Mouse (Mus musculus) activated CD4-positive, CD25-positive, alpha-beta regulatory T cell, adult 4 months (primary cell): ENCODE measurements around the gene Arrdc2. TPM values are rescaled to one million over a fixed set of nuclear protein-coding genes. Genes with fewer than 3 reads are reported as not detected.

Source experiments
- ATAC-seq: one replicate; pipeline ENCODE4 v1.8.0; 2017
- polyA plus RNA-seq, 2 experiments: library from polyadenylated mRNA; unstranded; fragments of 100-300 nt; shearing (Covaris generic); gene quantifications; one replicate each; pipeline ENCODE4 v1.2.1; 2017

The Arrdc2 gene
- polyA plus RNA-seq, 2 experiments from 2014 or later = 3.0 to 6.7 TPM

DNA sequence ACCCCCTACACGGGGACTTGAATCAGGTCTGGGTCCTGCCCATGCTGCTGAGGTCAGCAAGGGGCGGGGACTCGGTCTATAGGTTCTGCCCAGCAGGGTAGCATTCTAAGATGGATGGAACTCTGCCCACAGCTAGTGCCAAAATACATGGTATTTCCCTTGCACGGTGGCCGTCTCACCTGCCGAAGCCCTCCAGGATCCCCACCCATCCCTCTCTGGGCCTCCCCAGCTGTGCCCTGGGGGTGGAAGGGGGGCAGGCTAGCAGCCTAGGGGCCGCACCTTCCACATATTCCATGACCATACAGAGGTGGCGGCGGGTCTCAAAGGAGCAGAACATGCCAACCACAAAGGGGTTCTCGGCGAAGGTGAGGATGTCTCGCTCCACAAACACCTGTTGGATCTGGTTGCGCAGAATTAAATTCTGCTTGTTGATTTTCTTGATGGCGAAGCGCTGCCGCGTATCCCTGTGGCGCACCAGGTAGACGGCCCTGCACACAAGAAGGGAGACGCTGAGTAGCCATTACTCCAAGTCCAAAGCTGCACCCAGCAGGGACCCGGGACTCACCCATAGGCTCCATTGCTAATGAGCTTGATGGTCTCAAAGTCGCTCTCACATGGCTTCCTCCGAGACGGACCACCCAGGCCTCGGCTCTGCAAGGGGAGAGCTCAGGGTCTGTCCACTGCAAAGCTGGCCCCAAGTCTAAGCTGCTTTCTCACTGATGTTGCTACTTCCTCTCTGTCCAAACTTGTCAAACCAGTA lies 53.0 kb downstream of the Arrdc2 start:
- no peak for ATAC-seq

Other genes starting within 250 kb of the Arrdc2 start
- gene Isyna1, start 245.3 kb downstream of the Arrdc2 start, polyA plus RNA-seq = 10 to 100 TPM; 19.3 to 44.6 TPM
- gene Ssbp4, start 230.8 kb downstream of the Arrdc2 start, polyA plus RNA-seq = 10 to 100 TPM; 15.8 to 17.7 TPM
- gene Lrrc25, start 223.6 kb downstream of the Arrdc2 start, polyA plus RNA-seq = 1 to 10 TPM in 1 of 2 experiments, under 1 TPM in 1; 0.54 to 1.0 TPM
- not detected for gene Gdf15, start 207.3 kb downstream of the Arrdc2 start, polyA plus RNA-seq
- gene Pgpep1, start 179.3 kb downstream of the Arrdc2 start, polyA plus RNA-seq = 1 to 10 TPM; 7.1 to 7.4 TPM
- 100 to 1,000 TPM; 115 to 120 TPM for gene Lsm4, start 166.5 kb downstream of the Arrdc2 start, polyA plus RNA-seq
- 10 to 100 TPM; 12.5 to 20.0 TPM for gene Jund, start 140.8 kb downstream of the Arrdc2 start, polyA plus RNA-seq
- not detected for gene Iqcn, start 136.3 kb downstream of the Arrdc2 start, polyA plus RNA-seq
- not detected for gene Gm3336, start 121.2 kb downstream of the Arrdc2 start, polyA plus RNA-seq
- under 1 TPM; 0.47 to 0.95 TPM for gene Pde4c, start 116.0 kb downstream of the Arrdc2 start, polyA plus RNA-seq
- 1 to 10 TPM; 3.8 to 5.4 TPM for gene Rab3a, start 85.0 kb downstream of the Arrdc2 start, polyA plus RNA-seq
- 10 to 100 TPM; 35.6 to 41.7 TPM for gene Mpv17l2, start 78.8 kb downstream of the Arrdc2 start, polyA plus RNA-seq
- 1 to 10 TPM; 3.9 to 5.1 TPM for gene Pik3r2, start 63.0 kb downstream of the Arrdc2 start, polyA plus RNA-seq
- gene Mast3, start 34.7 kb downstream of the Arrdc2 start, polyA plus RNA-seq = 10 to 100 TPM; 19.0 to 19.4 TPM
- 10 to 100 TPM; 16.5 to 29.5 TPM for gene Il12rb1, start 31.3 kb downstream of the Arrdc2 start, polyA plus RNA-seq
- not detected for gene Kcnn1, start 23.5 kb upstream of the Arrdc2 start, polyA plus RNA-seq
- gene Ccdc124, start 34.2 kb upstream of the Arrdc2 start, polyA plus RNA-seq = 100 to 1,000 TPM in 1 of 2 experiments, 10 to 100 TPM in 1; 75.7 to 106 TPM
- gene Slc5a5, start 53.0 kb upstream of the Arrdc2 start, polyA plus RNA-seq = not detected
- gene Rpl18a, start 57.7 kb upstream of the Arrdc2 start, polyA plus RNA-seq = over 10,000 TPM; 10,302 to 10,714 TPM
- gene Map1s, start 66.2 kb upstream of the Arrdc2 start, polyA plus RNA-seq = 10 to 100 TPM; 13.5 to 17.4 TPM